In genomic region chr19:6532656-6533055, GRCm38 (mm10) we compare ENCODE assay signal across 9 mouse cellular contexts. TPM values are rescaled to one million over a fixed set of nuclear protein-coding genes. Genes with fewer than 3 reads are reported as not detected.
DNase-seq lines count a peak whose midpoint lies in the region; ATAC-seq and TF ChIP-seq lines count a peak whose summit lies in the region.
"Had no signal": no experiment of that assay in that cellular context is flagged by ENCODE, and none has a peak within 500 bp of the region (broad histone marks: within the 10 kb centered on the region; RNA-seq: fewer than 3 reads in every experiment).

No protein-coding gene starts in this region.

- TF ChIP-seq CTCF in cerebellum, adult 2 months (IDR thresholded peaks at IDR 0.05; ENCODE audit: borderline replicate concordance, insufficient read depth, low read depth, low read length) = no peak

- no peaks in the 10 kb centered on the region for H3K9me3 ChIP-seq in hindbrain, embryonic 10.5 days
- no peaks in the 10 kb centered on the region for H3K9me3 ChIP-seq in midbrain, embryonic 12.5 days

- H3K4me1 ChIP-seq in cerebellum, adult 2 months (ENCODE audit: control insufficient read depth, insufficient read depth, low read length) = peaks cover 87% of the 10 kb centered on the region
- peaks cover 71% of the 10 kb centered on the region for H3K4me1 ChIP-seq in hindbrain, embryonic 10.5 days (replicated peaks)
- H3K4me1 ChIP-seq in midbrain, embryonic 12.5 days = peaks cover 52% of the 10 kb centered on the region

- H3K27me3 ChIP-seq in cerebellum, adult 2 months (ENCODE audit: control insufficient read depth, insufficient read depth, low read length) = no peaks in the 10 kb centered on the region
- peaks cover 31% of the 10 kb centered on the region for H3K27me3 ChIP-seq in hindbrain, embryonic 10.5 days (ENCODE audit: insufficient read depth, poor library complexity, severe bottlenecking)
- no peaks in the 10 kb centered on the region for H3K27me3 ChIP-seq in midbrain, embryonic 12.5 days

- peak overlapping the region; percentile 92; the same call in 1 of the 2 replicates for H3K27ac ChIP-seq in cerebellum, adult 2 months (ENCODE audit: insufficient read depth, low read length)
- H3K27ac ChIP-seq in hindbrain, embryonic 10.5 days = peak overlapping the region; percentile 94
- peak overlapping the region; percentile 71 for H3K27ac ChIP-seq in midbrain, embryonic 12.5 days (replicated peaks)

- ATAC-seq in midbrain, embryonic 12.5 days (ENCODE audit: low FRiP score, low read depth) = no peak
- no peak for ATAC-seq in megakaryocyte-erythroid progenitor cell, adult 5-6 weeks (replicated peaks; ENCODE audit: low FRiP score, low TSS enrichment, poor library complexity, severe bottlenecking)

- H3K4me3 ChIP-seq in cerebellum, adult 2 months (replicated peaks; ENCODE audit: insufficient read depth, low read depth, low read length) = no peak overlapping the region
- peak overlapping the region; percentile 63 for H3K4me3 ChIP-seq in hindbrain, embryonic 10.5 days
- peak overlapping the region; percentile 47 for H3K4me3 ChIP-seq in midbrain, embryonic 12.5 days

- no peak for TF ChIP-seq POLR2A in cerebellum, adult 2 months (IDR thresholded peaks at IDR 0.05; ENCODE audit: borderline replicate concordance, insufficient read depth, low read length)

- H3K9ac ChIP-seq in midbrain, embryonic 12.5 days (replicated peaks) = peak overlapping the region; percentile 82

- WGBS in cerebellum, adult 2 months = 31% methylated on average over 13 of the region's 13 CpGs
- WGBS in hindbrain, embryonic 10.5 days = 6% methylated on average over 13 of the region's 13 CpGs
- WGBS in midbrain, embryonic 12.5 days = 4% methylated on average over 12 of the region's 13 CpGs

- no peak for DNase-seq in cerebellum, adult 2 months
- DNase-seq in cerebellum, adult 9-11 months = no peak
- DNase-seq in embryo, embryonic 9.5 days (ENCODE audit: extremely low spot score) = peak; percentile 39
- DNase-seq in hindbrain, embryonic 10.5 days (ENCODE audit: low spot score) = peak; percentile 61
- no peak for DNase-seq in gastrocnemius, postnatal 10 days
- DNase-seq in cerebellum, adult 11-12 months = no peak

- no peaks in the 10 kb centered on the region for H3K36me3 ChIP-seq in hindbrain, embryonic 10.5 days
- no peaks in the 10 kb centered on the region for H3K36me3 ChIP-seq in midbrain, embryonic 12.5 days

- peak overlapping the region; percentile 85 for H3K4me2 ChIP-seq in midbrain, embryonic 12.5 days (replicated peaks)

RNA-seq across cellular contexts. Expression of gene Slc22a12, which starts 10.2 kb away (rescaled TPM):
- polyA plus RNA-seq in cerebellum, adult 2 months (2012; rRNA removed) = 0.15 and 0.24 TPM in 2 replicates
- polyA plus RNA-seq in hindbrain, embryonic 10.5 days (2016; fragmentation: Nextera tagmentation; extraction: Ambion mirVana) = not detected in 2 replicates
- not detected in 2 replicates for polyA plus RNA-seq in midbrain, embryonic 12.5 days (2016; fragmentation: Nextera tagmentation; extraction: Ambion mirVana)
- not detected for total RNA-seq in gastrocnemius, postnatal 10 days (2021)
- not detected in 2 replicates for total RNA-seq in megakaryocyte-erythroid progenitor cell, adult 5-6 weeks (2014; fragmentation: Nextera tagmentation)
- not detected in 2 replicates for total RNA-seq in megakaryocyte-erythroid progenitor cell, adult 5-6 weeks (2017)
- polyA plus RNA-seq: C2C12 had no signal

Comparison
In these comparisons a context has a peak if more than half of its experiments do, and no peak if none do; other contexts are left out.
1. DNase-seq: peak in embryo, embryonic 9.5 days (single experiment) and hindbrain, embryonic 10.5 days (single experiment); none in cerebellum, adult 2 months (0 of 2), cerebellum, adult 9-11 months (single experiment), gastrocnemius, postnatal 10 days (single experiment) and cerebellum, adult 11-12 months (single experiment).
2. Peak in every context shown above with its lines, with median percentiles within 50 percentile points of each other: H3K27ac ChIP-seq.